Mouse (Mus musculus): ENCODE measurements at regions not wholly inside any gene's neighbourhood (a gene's known extent, or its start where the extent isn't known, plus 50 kb on each side); places are given as distances from the start of the nearest gene placed in this dataset.

- ATAC-seq (ENCODE audit: poor library complexity, severe bottlenecking) = no peak
These were observed 2249.4 kb upstream of the Gm7489 start for GRCm38 (mm10) chr15:51635129-51635920.

DNA sequence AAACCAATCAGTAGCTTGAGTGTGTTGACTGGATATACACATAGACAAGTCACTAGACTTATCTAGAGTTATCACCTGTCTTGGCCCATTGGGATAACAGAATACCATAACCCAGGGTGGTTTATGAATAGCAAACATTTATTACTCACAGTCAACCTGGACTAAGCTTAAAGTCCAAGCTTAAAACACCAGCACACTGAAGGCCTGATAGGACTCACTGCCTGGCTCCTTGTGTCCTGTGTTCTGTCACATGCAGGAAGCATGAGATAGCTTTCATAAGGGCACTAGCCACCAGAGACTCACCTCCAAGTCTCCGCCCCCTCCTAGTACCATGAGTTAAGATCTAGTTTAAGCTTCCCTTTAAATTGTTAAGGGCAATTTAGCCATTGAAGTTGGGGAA, 2247.1 kb upstream of the Gm7489 start:
- ATAC-seq (ENCODE audit: poor library complexity, severe bottlenecking) = no peak

DNA sequence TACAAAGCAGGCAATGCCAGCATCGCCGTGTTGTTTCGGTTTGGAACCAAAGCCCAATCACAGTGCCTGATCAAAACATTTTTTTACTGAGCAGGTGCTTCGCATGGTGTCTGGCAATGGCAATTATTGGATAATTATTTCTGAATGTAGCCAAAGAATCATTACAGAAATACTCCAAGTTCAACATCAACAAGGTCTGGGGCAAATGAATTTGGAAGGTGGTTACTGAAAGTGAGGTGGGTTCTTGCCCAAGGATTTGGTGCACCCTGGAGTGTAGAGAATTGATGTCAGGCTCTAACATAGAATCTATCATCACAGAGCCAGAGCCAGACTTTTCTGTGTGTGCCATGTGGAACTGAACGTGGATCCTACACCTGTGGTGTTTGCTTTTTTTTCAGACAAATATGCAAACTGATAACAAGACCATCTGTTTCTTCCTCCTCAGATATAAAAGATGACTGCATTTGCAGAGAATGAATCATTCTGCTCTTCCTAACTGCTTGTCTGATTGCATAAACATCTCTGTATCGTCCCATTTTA, 2240.9 kb upstream of the Gm7489 start:
- no peak for ATAC-seq (ENCODE audit: poor library complexity, severe bottlenecking)

GRCm38 (mm10) chr15:51646304-51646703, 2238.4 kb upstream of the Gm7489 start:
- ATAC-seq (ENCODE audit: poor library complexity, severe bottlenecking) = no peak

DNA sequence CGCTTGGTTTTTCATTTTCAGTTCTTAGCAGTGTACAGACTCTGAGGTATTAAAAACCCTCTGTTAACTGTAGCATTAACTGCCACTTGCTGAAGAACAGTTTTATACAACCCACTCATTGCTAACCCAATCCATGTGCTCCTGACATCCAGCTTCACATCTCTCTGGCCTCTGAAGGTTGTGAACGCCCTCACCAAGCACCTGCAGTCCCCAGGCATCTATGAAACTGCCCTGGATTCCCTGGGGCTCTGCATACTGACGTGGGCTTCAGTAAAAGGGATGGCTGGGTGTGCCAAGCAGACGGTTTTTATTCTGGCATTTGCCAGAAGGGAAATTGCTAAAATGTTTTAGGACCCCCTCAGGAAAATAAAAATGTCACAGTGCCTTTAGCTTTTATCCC, 2232.2 kb upstream of the Gm7489 start:
- ATAC-seq (ENCODE audit: poor library complexity, severe bottlenecking) = no peak

GRCm38 (mm10) chr15:51657621-51658020, 2227.1 kb upstream of the Gm7489 start:
- no peak for ATAC-seq (ENCODE audit: poor library complexity, severe bottlenecking)

- ATAC-seq (ENCODE audit: poor library complexity, severe bottlenecking) = no peak
These were observed 2216.4 kb upstream of the Gm7489 start for GRCm38 (mm10) chr15:51668340-51668739.

- ATAC-seq (ENCODE audit: poor library complexity, severe bottlenecking) = no peak
These were observed 2212.9 kb upstream of the Gm7489 start for GRCm38 (mm10) chr15:51671667-51672372.

DNA sequence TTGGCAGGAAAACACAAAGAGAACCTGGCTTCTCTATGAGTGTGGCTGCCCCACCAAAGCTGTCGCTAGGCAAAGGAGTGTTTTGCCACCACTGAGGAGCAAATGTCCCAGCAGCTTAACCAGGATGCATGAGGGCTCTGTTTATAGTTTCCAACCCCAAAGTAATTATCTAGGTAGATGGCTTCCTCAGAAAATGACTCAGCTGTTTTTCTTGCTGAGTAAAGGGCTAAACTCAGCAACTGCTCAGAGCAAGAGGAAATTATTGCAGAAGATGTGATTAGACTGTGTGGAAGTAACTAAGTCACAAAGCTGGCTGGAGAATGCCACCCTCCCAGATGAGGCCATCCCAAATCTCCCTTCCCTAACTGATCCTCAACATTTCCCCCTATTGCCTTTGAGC, 2211.2 kb upstream of the Gm7489 start:
- peak; percentile 45; the same call in 1 of the 2 replicates for ATAC-seq (ENCODE audit: poor library complexity, severe bottlenecking)

DNA sequence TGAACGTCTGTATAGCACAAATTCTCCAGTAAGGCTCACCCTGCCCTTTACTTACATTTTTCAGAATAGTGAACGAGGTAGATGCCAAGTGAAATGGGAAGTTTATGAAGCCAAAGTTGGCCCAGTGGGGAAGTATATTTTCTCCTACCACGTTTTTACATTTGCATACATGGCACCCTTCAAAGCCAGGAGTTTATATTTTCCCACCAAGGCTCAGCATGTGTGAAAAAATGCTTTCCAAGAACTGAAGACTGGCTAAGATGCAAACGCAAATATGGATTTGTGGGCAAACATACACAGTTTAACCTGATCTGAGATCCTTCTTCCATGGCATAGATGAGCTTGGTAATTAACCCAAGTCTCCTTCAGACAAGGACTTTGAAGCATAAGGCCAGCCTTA, 2209.4 kb upstream of the Gm7489 start:
- ATAC-seq (ENCODE audit: poor library complexity, severe bottlenecking) = no peak

DNA sequence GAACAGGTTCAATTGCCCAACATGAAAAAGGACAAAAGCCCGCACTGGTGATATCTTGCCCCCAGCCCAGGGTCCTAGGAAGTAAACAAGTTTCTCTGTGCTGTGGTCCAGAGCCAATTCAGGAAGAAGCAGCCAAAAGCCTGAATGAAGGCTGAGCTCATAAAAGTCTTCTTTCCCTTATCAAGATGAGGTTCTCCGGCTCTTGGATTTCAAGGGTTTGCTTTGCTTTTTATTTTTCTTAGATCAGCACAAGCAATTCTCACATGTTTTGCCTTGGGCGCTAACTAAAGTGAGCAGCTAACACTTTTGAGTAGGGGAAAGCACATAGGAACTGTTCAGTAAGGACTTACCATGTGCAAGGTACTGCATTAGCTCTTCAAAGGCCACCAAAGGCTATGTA, 2208.0 kb upstream of the Gm7489 start:
- ATAC-seq (ENCODE audit: poor library complexity, severe bottlenecking) = no peak

DNA sequence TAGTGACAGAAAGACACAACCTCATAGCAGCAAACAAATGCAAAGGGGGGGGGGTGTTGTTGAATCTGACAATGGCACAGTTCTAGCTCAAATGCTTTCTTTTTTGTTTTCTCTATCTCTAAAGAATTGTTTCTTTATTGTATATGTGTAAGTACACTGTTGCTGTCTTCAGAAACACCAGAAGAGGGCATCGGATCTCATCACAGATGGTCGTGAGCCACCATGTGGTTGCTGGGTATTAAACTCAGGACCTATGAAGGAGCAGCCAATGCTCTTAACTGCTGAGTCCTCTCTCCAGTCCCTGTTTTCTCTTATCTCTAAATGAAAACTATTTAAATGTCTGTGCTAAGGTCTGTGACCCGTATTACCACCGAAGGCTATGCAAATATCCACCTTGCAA, 2207.4 kb upstream of the Gm7489 start:
- no peak for ATAC-seq (ENCODE audit: poor library complexity, severe bottlenecking)

DNA sequence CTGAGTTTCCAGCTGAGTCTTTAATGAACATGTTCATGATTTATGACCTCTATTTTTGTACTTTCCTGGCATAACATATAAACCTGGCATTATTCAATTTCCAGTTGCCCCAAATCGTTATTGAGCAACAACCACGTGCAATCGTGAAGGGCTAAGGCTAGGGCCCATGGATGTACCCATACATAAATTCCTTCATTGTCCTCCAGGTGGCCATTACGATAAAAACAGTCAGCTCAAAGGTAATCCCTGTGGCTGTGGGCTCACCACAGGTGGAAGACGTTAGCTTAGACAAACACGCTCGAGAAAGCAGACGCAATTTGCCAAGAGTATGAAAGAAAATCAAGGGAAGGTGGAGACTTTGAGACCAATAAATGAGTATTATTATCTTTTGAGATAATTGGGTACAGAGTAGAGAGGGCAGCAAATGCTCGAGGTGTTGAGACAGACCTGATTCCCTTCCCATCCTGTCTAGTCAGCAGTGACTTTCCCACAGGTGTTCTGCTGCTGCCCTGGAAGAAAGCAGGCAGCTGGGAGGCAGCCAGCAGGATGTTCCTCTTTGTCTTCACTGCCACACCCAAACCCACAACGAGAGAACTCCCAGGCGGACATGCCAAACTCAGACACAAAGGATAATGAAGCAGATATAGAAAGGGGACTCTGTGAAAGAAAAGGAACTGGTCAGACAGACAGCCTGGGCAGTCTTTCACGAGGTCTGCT, 2205.4 kb upstream of the Gm7489 start:
- ATAC-seq (ENCODE audit: poor library complexity, severe bottlenecking) = peak; percentile 75

- ATAC-seq (ENCODE audit: poor library complexity, severe bottlenecking) = no peak
These were observed 2204.2 kb upstream of the Gm7489 start for GRCm38 (mm10) chr15:51680494-51680893.

- ATAC-seq (ENCODE audit: poor library complexity, severe bottlenecking) = no peak
These were observed 2203.5 kb upstream of the Gm7489 start for GRCm38 (mm10) chr15:51681191-51681590.

- ATAC-seq (ENCODE audit: poor library complexity, severe bottlenecking) = no peak
These were observed 2202.4 kb upstream of the Gm7489 start for GRCm38 (mm10) chr15:51682331-51682730.

- ATAC-seq (ENCODE audit: poor library complexity, severe bottlenecking) = no peak
These were observed 2197.6 kb upstream of the Gm7489 start for GRCm38 (mm10) chr15:51687007-51687540.

DNA sequence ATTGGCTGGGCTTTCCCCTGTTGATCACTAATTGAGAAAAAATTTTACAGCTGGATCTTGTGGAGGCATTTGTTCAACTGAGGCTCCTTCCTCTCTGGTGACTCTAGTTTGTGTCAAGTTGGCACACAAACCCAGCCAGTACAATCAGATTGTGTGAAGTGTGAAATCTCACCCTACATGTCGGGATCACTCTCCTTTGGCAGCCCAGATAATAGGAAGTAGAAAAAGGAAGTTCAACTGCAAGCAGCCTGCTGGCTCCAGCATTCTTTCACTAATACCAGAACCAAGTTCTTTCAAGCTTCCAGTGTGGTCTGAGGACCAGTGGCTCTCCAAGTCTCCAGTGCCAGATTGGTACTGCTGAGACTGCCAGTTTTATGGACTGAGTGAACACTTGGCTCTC, 2195.2 kb upstream of the Gm7489 start:
- ATAC-seq (ENCODE audit: poor library complexity, severe bottlenecking) = peak; percentile 89

DNA sequence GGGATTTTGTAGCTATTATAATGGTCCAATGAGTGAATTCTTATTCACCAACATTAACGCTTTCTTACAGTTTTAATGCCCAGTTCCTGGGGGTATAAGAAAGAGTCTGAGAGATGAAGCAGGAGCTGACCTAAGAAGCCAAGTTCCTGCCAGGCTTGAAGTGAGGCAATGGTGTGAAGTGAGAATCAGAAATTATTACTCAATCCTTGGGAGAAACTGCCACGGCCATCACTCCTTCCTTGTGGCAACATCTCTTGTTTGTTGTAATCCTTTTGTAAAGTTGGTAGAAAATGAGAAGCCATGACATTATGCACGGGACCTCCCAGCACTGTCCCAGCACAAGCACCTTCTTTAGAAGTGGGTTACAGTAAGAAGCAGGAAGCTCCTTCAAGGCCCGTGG, 2192.0 kb upstream of the Gm7489 start:
- ATAC-seq (ENCODE audit: poor library complexity, severe bottlenecking) = peak; percentile 70

DNA sequence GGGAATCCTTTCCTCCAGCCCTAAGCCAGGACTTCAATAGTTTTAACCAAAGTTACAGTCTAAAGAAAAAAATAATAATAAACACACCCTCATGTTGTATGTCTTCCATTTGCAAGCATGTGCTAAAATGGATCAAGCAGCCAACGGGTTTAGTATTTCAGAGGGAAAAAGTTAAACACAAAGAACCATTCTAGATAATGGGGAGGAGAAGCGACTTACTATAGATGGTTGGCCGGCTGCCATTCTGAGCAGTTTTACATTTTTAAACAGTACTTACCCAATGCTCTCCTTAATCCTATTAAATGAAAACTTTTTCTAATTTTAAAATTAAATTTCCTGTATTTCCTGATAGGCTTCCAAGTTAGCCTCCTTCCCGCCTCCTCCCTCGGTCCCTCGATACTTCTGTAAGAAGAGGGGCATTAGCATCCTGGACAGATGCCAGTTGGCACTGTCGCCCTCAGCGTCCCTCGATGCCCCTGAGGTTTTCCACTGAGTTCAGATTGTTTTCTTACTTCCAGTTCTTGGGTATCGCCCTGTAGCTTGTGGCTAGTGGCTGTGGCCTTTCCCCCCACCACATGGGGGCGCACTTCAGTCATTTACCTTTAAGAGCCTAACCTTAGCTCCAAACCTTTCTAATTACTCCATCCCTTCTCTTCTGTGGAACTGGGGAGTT, 2188.2 kb upstream of the Gm7489 start:
- ATAC-seq (ENCODE audit: poor library complexity, severe bottlenecking) = peak; percentile 72

DNA sequence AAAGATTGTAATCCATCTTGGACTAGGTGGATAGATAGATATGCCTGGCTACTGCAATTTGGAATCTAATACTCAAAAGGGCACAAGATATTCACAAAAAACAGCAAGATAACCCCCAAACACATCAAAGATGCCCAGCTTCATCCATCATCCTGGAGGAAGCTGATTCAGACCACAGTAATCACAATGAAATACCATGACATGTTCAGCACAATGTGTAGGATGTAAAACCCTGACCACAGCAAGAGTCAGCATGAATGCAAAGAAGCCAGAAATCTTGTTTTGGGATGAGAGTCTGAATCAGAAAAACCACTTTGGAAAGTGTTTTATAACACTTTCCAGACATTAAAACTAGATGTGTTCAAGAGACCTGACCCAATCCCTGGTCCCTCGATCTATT, 2180.5 kb upstream of the Gm7489 start:
- ATAC-seq (ENCODE audit: poor library complexity, severe bottlenecking) = no peak

All from megakaryocyte, adult 5-6 weeks (primary cell).